Mouse (Mus musculus) Muller cell, postnatal 12 days (primary cell): Measurements from ENCODE around the gene Nat8.
"Not testable (repeated sequence)": the region's sequence is repeated elsewhere in the genome, so short reads cannot be mapped to it uniquely, and the experiment has no call there.

Experiments
- DNase-seq: peaks from one replicate; pipeline ENCODE4 v3.0.0-alpha.2; 2015; ENCODE audit errors: inconsistent ontology term

Gene Nat8

GRCm38 (mm10) chr6:85831796-85832321 is at the start of gene Nat8:
TSS of gene Nat8 (minus strand) at chr6:85832082.
- DNase-seq, result no peak

GRCm38 (mm10) chr6:85869006-85869405 is 37.1 kb upstream of the Nat8 start, which contains the start of gene Nat8f2:
TSS of gene Nat8f2 (minus strand) at chr6:85869158.
- DNase-seq, result not testable (repeated sequence)

GRCm38 (mm10) chr6:85867726-85868690 is 36.1 kb upstream of the Nat8 start:
- no peak for DNase-seq

GRCm38 (mm10) chr6:85866995-85867394 is 35.1 kb upstream of the Nat8 start:
- not testable (repeated sequence) for DNase-seq

GRCm38 (mm10) chr6:85866166-85866565 is 34.3 kb upstream of the Nat8 start:
- not testable (repeated sequence) for DNase-seq

GRCm38 (mm10) chr6:85864900-85865639 is 33.2 kb upstream of the Nat8 start:
- DNase-seq, result peak; percentile 95

- peak; percentile 58 for DNase-seq
Measured at GRCm38 (mm10) chr6:85863840-85864239, 32.0 kb upstream of the Nat8 start.

GRCm38 (mm10) chr6:85863136-85863535 is 31.3 kb upstream of the Nat8 start:
- DNase-seq, result no peak

GRCm38 (mm10) chr6:85862565-85862964 is 30.7 kb upstream of the Nat8 start:
- DNase-seq, result no peak

- DNase-seq, result peak; percentile 74
Measured at GRCm38 (mm10) chr6:85861247-85861646, 29.4 kb upstream of the Nat8 start.

- DNase-seq, result peak; percentile 97
Measured at GRCm38 (mm10) chr6:85856194-85856678, 24.4 kb upstream of the Nat8 start.

GRCm38 (mm10) chr6:85853481-85853880 is 21.6 kb upstream of the Nat8 start:
- no peak for DNase-seq

GRCm38 (mm10) chr6:85851062-85851773 is 19.3 kb upstream of the Nat8 start:
- DNase-seq, result no peak

- DNase-seq, result no peak
Measured at GRCm38 (mm10) chr6:85849240-85849639, 17.4 kb upstream of the Nat8 start.

- no peak for DNase-seq
Measured at GRCm38 (mm10) chr6:85848140-85848539, 16.3 kb upstream of the Nat8 start.

GRCm38 (mm10) chr6:85846921-85847320 is 15.0 kb upstream of the Nat8 start:
- DNase-seq, result no peak

- not testable (repeated sequence) for DNase-seq
Measured at GRCm38 (mm10) chr6:85843677-85844458, 12.0 kb upstream of the Nat8 start.

- peak; percentile 86 for DNase-seq
Measured at GRCm38 (mm10) chr6:85839982-85840381, 8.1 kb upstream of the Nat8 start.

GRCm38 (mm10) chr6:85838674-85839073 is 6.8 kb upstream of the Nat8 start:
- DNase-seq, result no peak

GRCm38 (mm10) chr6:85837307-85837706 is 5.4 kb upstream of the Nat8 start:
- DNase-seq, result peak; percentile 79

- not testable (repeated sequence) for DNase-seq
Measured at GRCm38 (mm10) chr6:85836827-85837226, 4.9 kb upstream of the Nat8 start.
